Mouse (Mus musculus): ENCODE results near the gene Xcl1. TPM values are rescaled to one million over a fixed set of nuclear protein-coding genes. Genes with fewer than 3 reads are reported as not detected.

Gene Xcl1
- not detected in 2 replicates for polyA plus RNA-seq (2015; fragmentation: Nextera tagmentation; extraction: Ambion mirVana)

DNA sequence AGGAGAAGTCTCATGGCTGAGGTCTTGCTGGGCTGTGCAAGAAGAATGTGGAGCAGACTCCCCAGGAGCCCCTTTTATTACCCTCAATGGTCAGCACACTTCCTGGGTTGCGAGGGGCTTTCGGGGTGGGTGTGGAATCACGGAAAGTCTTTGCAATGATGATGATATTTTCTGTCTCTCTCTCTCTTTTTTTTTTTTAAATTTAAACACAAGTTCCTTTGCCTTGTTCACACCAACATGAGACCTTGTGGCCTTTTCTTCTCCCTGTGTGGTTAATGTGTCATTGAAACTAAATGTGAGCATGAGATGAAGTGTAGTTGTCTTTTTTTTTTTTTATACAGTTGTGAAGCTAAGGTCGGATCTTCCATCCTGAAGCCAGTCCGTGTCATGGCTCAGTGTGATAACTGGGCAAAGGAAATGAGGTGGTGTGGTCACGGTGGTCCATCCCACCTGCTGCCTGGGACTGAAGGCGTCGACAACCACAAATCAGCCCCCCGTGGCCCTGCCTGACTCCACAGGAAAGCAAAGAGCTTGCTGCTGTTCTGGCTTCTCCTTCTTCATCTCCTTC lies at the start of gene Xcl1:
Gene Xcl1, minus strand, starts transcription at position 51 of the 568 bp plus-strand sequence.

Other genes starting within 250 kb of the Xcl1 start
- 4.8 and 6.5 TPM in 2 replicates for gene Dpt, start 138.9 kb downstream of the Xcl1 start, polyA plus RNA-seq (2015; fragmentation: Nextera tagmentation; extraction: Ambion mirVana)
- not detected in 2 replicates for gene Tbx19, start 225.2 kb upstream of the Xcl1 start, polyA plus RNA-seq (2015; fragmentation: Nextera tagmentation; extraction: Ambion mirVana)